Mouse (Mus musculus) bone marrow macrophage, adult 2 months (primary cell): ENCODE measurements around the gene Pilrb2. TPM values are rescaled to one million over a fixed set of nuclear protein-coding genes. Genes with fewer than 3 reads are reported as not detected.

Experiments used
- H3K27ac ChIP-seq: 2 replicates; pipeline ENCODE4 v1.5.1; 2012; ENCODE audit warnings: low read depth, low read length; ENCODE audit not compliant: insufficient read depth
- H3K4me1 ChIP-seq: 2 replicates; pipeline ENCODE4 v1.6.1; 2012; ENCODE audit warnings: low read length; ENCODE audit not compliant: control insufficient read depth, insufficient read depth
- H3K4me3 ChIP-seq: 2 replicates; pipeline ENCODE4 v1.5.1; 2012; ENCODE audit warnings: mild to moderate bottlenecking, low read length, moderate library complexity; ENCODE audit not compliant: insufficient read depth
- CTCF ChIP-seq: IDR thresholded peaks from 2 replicates; pipeline ENCODE4 v1.5.1; 2012; ENCODE audit warnings: low read depth, mild to moderate bottlenecking, low read length, moderate library complexity
- POLR2A ChIP-seq: IDR thresholded peaks from 2 replicates; pipeline ENCODE4 v1.6.1; 2012; ENCODE audit warnings: mild to moderate bottlenecking, low read depth, low read length, borderline replicate concordance
- polyA plus RNA-seq: library from polyadenylated mRNA; stranded (reverse); fragments of >200 nt; gene quantifications from 2 replicates; pipeline ENCODE4 v1.2.4, GENCODE M21; 2012; ENCODE audit not compliant: missing spikeins, insufficient read depth, insufficient read length

The Pilrb2 gene
- polyA plus RNA-seq, 1 experiment: 37.4 TPM

- H3K27ac ChIP-seq: no peak overlapping the region
- H3K4me1 ChIP-seq: peaks cover 73% of the 10 kb centered on the region
- H3K4me3 ChIP-seq: no peak overlapping the region
- TF ChIP-seq POLR2A: no peak
- TF ChIP-seq CTCF: no peak
Observed at GRCm38 (mm10) chr5:137833500-137833899, 38.1 kb downstream of the Pilrb2 start.

- H3K27ac ChIP-seq: peak overlapping the region; percentile 78
- H3K4me3 ChIP-seq: no peak overlapping the region
- no peak for TF ChIP-seq CTCF
- TF ChIP-seq POLR2A: no peak
- H3K4me1 ChIP-seq: peaks cover 77% of the 10 kb centered on the region
Observed at GRCm38 (mm10) chr5:137831506-137831905, 40.1 kb downstream of the Pilrb2 start.

- TF ChIP-seq POLR2A: no peak
- no peak for TF ChIP-seq CTCF
- Histone ChIP-seq H3K27ac (peak overlapping the region; percentile 78), H3K4me3 (no peak overlapping the region)
Observed at GRCm38 (mm10) chr5:137831106-137831505, 40.5 kb downstream of the Pilrb2 start.

GRCm38 (mm10) chr5:137830238-137830637, 41.4 kb downstream of the Pilrb2 start:
- Histone ChIP-seq H3K4me1 (peaks cover 83% of the 10 kb centered on the region), H3K4me3 (no peak overlapping the region), H3K27ac (peak overlapping the region; percentile 78)
- TF ChIP-seq CTCF (no peak), POLR2A (no peak)

More at GRCm38 (mm10) chr5:137831106-137831505, 40.5 kb downstream of the Pilrb2 start:
- H3K4me1 ChIP-seq: peaks cover 80% of the 10 kb centered on the region

GRCm38 (mm10) chr5:137828694-137829093, 42.9 kb downstream of the Pilrb2 start:
- H3K27ac ChIP-seq: peak overlapping the region; percentile 71
- TF ChIP-seq POLR2A (no peak), CTCF (no peak)
- peaks cover 82% of the 10 kb centered on the region for H3K4me1 ChIP-seq
- H3K4me3 ChIP-seq: no peak overlapping the region

GRCm38 (mm10) chr5:137826421-137826820, 45.2 kb downstream of the Pilrb2 start:
- TF ChIP-seq CTCF (no peak), POLR2A (no peak)
- H3K4me1 ChIP-seq: peaks cover 78% of the 10 kb centered on the region
- H3K27ac ChIP-seq: no peak overlapping the region
- no peak overlapping the region for H3K4me3 ChIP-seq

- TF ChIP-seq POLR2A (no peak), CTCF (no peak)
- H3K27ac ChIP-seq: no peak overlapping the region
- no peak overlapping the region for H3K4me3 ChIP-seq
- peaks cover 76% of the 10 kb centered on the region for H3K4me1 ChIP-seq
Observed at GRCm38 (mm10) chr5:137825971-137826370, 45.6 kb downstream of the Pilrb2 start.

GRCm38 (mm10) chr5:137825030-137825429, 46.6 kb downstream of the Pilrb2 start:
- Histone ChIP-seq H3K27ac (peak overlapping the region; percentile 46), H3K4me1 (peaks cover 73% of the 10 kb centered on the region), H3K4me3 (no peak overlapping the region)
- TF ChIP-seq POLR2A: no peak
- TF ChIP-seq CTCF: no peak

- peaks cover 65% of the 10 kb centered on the region for H3K4me1 ChIP-seq
- no peak for TF ChIP-seq CTCF
- no peak for TF ChIP-seq POLR2A
- peak overlapping the region; percentile 61 for H3K27ac ChIP-seq
- no peak overlapping the region for H3K4me3 ChIP-seq
Observed at GRCm38 (mm10) chr5:137823455-137824045, 48.1 kb downstream of the Pilrb2 start.

GRCm38 (mm10) chr5:137822602-137823001, 49.0 kb downstream of the Pilrb2 start:
- no peak overlapping the region for H3K4me3 ChIP-seq
- H3K27ac ChIP-seq: no peak overlapping the region
- peaks cover 65% of the 10 kb centered on the region for H3K4me1 ChIP-seq
- no peak for TF ChIP-seq POLR2A
- no peak for TF ChIP-seq CTCF

GRCm38 (mm10) chr5:137822126-137822525, 49.5 kb downstream of the Pilrb2 start:
- Histone ChIP-seq H3K4me3 (no peak overlapping the region), H3K27ac (no peak overlapping the region), H3K4me1 (peaks cover 67% of the 10 kb centered on the region)
- TF ChIP-seq POLR2A (no peak), CTCF (no peak)
